Mouse (Mus musculus) limb, embryonic 10.5 days (tissue): ENCODE results near the gene Rnf144a. TPM values are rescaled to one million over a fixed set of nuclear protein-coding genes. Genes with fewer than 3 reads are reported as not detected.

Source experiments
- DNase-seq: peaks from one replicate; pipeline ENCODE4 v3.0.0-alpha.2; 2017; ENCODE audit warnings: low spot score
- H3K27ac ChIP-seq: fragments of 300-500 bp; sonication (generic); 2 replicates; pipeline ENCODE4 v1.5.1; 2016; ENCODE audit warnings: mild to moderate bottlenecking
- H3K27me3 ChIP-seq: fragments of 300-500 bp; sonication (generic); 2 replicates; pipeline ENCODE4 v1.6.1; 2016; ENCODE audit warnings: low read depth, mild to moderate bottlenecking; ENCODE audit not compliant: poor library complexity, severe bottlenecking
- H3K36me3 ChIP-seq: fragments of 300-500 bp; sonication (generic); 2 replicates; pipeline ENCODE4 v1.6.1; 2016; ENCODE audit warnings: mild to moderate bottlenecking, moderate library complexity
- H3K4me1 ChIP-seq: fragments of 300-500 bp; sonication (generic); 2 replicates; pipeline ENCODE4 v1.6.1; 2016
- H3K4me3 ChIP-seq: fragments of 300-500 bp; sonication (generic); 2 replicates; pipeline ENCODE4 v1.5.1; 2016; ENCODE audit warnings: mild to moderate bottlenecking, moderate library complexity
- H3K9me3 ChIP-seq: fragments of 300-500 bp; sonication (generic); replicated peaks from 2 replicates; pipeline ENCODE4 v1.6.1; 2016; ENCODE audit warnings: mild to moderate bottlenecking
- WGBS: fragments of 180-500 bp; shearing (Covaris S2); methylation state at CpG from one replicate; pipeline ENCODE4 v1.1.7; 2016; 5-methylcytosine and 5-hydroxymethylcytosine counted together
- polyA plus RNA-seq: library from polyadenylated mRNA; unstranded; fragments of >200 nt; fragmentation: Nextera tagmentation; extraction: Ambion mirVana; gene quantifications from 2 replicates; pipeline ENCODE4 v1.2.1, GENCODE M21; 2016

The Rnf144a gene
- polyA plus RNA-seq, 1 experiment from 2014 or later, result 54.9 TPM

- Histone ChIP-seq H3K27ac (no peak overlapping the region), H3K36me3 (peaks cover 38% of the 10 kb centered on the region), H3K9me3 (no peaks in the 10 kb centered on the region), H3K4me3 (no peak overlapping the region), H3K27me3 (no peaks in the 10 kb centered on the region), H3K4me1 (no peaks in the 10 kb centered on the region)
- 81% methylated on average over 7 of the region's 7 CpGs for WGBS
- no peak for DNase-seq
These were observed 58.9 kb downstream of the Rnf144a start for GRCm38 (mm10) chr12:26356191-26356590.

DNA sequence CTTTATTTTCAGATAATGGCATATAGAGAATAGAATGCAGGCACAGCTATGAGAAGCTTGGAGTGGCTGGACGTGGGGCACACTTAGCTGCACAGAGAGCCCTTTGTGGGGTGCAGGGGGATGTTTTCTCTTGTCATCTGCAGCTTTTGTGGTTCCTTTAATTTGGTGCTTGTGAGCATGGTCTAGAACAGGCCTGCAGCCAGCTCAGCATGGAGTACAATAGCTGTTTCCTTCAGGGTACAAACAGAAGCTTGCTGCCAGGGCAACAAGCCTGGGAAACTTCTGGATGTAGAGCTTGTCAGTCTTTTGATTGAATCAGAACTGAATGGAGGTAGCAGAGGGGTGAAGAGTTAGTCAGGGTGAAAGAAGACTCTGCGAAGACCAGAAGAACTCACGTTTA is 63.7 kb downstream of the Rnf144a start:
- 87% methylated on average over 3 of the region's 3 CpGs for WGBS
- Histone ChIP-seq H3K4me3 (no peak overlapping the region), H3K36me3 (peaks cover 20% of the 10 kb centered on the region), H3K9me3 (no peaks in the 10 kb centered on the region), H3K27me3 (no peaks in the 10 kb centered on the region), H3K4me1 (no peaks in the 10 kb centered on the region), H3K27ac (no peak overlapping the region)
- no peak for DNase-seq

DNA sequence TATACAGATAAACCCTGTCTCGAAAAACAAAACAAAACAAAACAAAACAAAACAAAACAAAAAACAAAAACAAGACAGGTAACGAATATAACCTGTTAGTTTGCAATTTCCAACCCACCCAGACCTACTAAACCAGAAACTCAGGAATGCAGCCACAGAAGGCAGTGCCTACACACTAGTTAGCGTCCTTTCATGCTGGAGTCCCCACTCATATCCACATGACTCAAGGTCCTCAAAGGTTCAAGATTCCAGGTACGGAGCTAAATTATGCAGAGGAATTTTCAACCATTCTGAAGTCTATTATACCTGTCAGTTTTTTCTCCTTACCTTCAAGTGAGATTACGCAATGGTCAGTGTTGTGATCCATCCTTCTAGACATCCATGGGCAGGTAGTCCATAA is 70.6 kb downstream of the Rnf144a start:
- Histone ChIP-seq H3K4me3 (no peak overlapping the region), H3K9me3 (no peaks in the 10 kb centered on the region), H3K27me3 (no peaks in the 10 kb centered on the region), H3K36me3 (peaks cover 5% of the 10 kb centered on the region), H3K27ac (no peak overlapping the region), H3K4me1 (no peaks in the 10 kb centered on the region)
- no peak for DNase-seq
- 93% methylated on average over 5 of the region's 5 CpGs for WGBS

DNA sequence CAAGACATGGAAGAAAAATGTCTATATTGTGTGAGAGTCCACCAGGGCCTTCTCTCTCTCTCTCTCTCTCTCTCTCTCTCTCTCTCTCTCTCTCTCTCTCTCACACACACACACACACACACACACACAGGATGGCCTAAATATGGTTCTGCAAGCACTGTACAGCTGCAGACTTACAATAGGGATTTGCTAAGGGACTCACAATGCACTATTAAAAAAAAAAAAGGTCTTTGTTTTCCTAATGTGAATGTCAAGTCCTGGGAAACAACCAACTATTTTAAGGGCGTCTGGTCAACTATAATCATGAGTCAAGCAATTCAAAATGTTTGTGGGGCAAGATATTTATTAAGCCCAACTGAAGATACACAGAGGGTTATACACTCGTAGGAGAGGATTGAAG is 71.9 kb downstream of the Rnf144a start:
- no peak overlapping the region for H3K4me3 ChIP-seq
- H3K9me3 ChIP-seq, result no peaks in the 10 kb centered on the region
- peaks cover 18% of the 10 kb centered on the region for H3K36me3 ChIP-seq
- no peaks in the 10 kb centered on the region for H3K4me1 ChIP-seq
- WGBS, result 79% methylated on average over 2 of the region's 2 CpGs
- H3K27ac ChIP-seq, result no peak overlapping the region
- no peaks in the 10 kb centered on the region for H3K27me3 ChIP-seq
- DNase-seq, result no peak

DNA sequence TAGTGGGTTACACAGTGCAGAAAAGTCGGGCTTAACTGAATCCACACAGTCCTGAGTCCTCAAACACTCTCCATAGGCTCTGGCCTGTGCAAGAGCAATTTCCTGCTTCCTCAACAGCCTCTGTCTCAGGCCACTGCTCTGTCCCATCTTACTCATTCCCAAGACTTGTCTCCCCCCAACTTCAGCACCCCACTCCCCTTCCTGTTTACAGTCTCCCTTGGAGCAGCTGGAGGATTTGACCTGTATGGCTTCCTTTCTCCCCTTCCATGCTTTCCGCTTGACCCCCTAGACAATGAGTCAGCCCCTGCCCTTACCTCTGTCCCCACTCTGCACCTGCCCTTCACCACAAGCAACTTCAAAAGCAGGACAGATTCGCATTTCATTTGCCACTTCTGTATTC is 72.4 kb downstream of the Rnf144a start:
- no peak for DNase-seq
- Histone ChIP-seq H3K4me1 (no peaks in the 10 kb centered on the region), H3K4me3 (no peak overlapping the region), H3K27ac (no peak overlapping the region), H3K27me3 (no peaks in the 10 kb centered on the region), H3K9me3 (no peaks in the 10 kb centered on the region), H3K36me3 (peaks cover 22% of the 10 kb centered on the region)
- 84% methylated on average over 3 of the region's 3 CpGs for WGBS

GRCm38 (mm10) chr12:26342086-26342485 is 73.0 kb downstream of the Rnf144a start:
- Histone ChIP-seq H3K36me3 (peaks cover 28% of the 10 kb centered on the region), H3K27ac (no peak overlapping the region), H3K4me3 (no peak overlapping the region), H3K4me1 (no peaks in the 10 kb centered on the region), H3K9me3 (no peaks in the 10 kb centered on the region), H3K27me3 (no peaks in the 10 kb centered on the region)
- DNase-seq, result no peak
- 88% methylated on average over 4 of the region's 4 CpGs for WGBS

- peaks cover 43% of the 10 kb centered on the region for H3K36me3 ChIP-seq
- 93% methylated on average over 4 of the region's 4 CpGs for WGBS
- no peaks in the 10 kb centered on the region for H3K9me3 ChIP-seq
These were observed 74.4 kb downstream of the Rnf144a start for GRCm38 (mm10) chr12:26340621-26341020.

DNA sequence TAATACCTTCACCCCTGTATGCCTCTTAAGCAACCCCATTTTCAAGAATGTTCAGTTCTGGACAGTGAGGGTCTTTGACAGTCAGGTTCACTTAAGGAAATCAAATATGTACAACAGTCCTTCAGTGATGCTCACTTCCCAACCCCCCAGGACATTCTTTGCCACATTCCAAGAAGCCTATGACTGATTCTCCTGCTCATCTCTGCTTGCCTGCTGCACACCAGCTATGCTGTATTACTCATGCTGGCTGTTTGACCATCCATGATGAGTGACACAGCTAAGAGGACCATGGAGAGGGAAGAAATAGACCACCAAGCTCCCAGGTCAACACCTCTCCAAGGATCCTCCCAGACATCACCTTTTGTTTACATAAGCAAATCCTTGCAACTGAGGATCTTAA is 75.2 kb downstream of the Rnf144a start:
- Histone ChIP-seq H3K36me3 (peaks cover 50% of the 10 kb centered on the region), H3K27ac (no peak overlapping the region), H3K9me3 (no peaks in the 10 kb centered on the region), H3K4me3 (no peak overlapping the region), H3K27me3 (no peaks in the 10 kb centered on the region), H3K4me1 (no peaks in the 10 kb centered on the region)
- DNase-seq, result no peak

More at GRCm38 (mm10) chr12:26340621-26341020, 74.4 kb downstream of the Rnf144a start:
- Histone ChIP-seq H3K27me3 (no peaks in the 10 kb centered on the region), H3K4me1 (no peaks in the 10 kb centered on the region), H3K27ac (no peak overlapping the region), H3K4me3 (no peak overlapping the region)
- no peak for DNase-seq

DNA sequence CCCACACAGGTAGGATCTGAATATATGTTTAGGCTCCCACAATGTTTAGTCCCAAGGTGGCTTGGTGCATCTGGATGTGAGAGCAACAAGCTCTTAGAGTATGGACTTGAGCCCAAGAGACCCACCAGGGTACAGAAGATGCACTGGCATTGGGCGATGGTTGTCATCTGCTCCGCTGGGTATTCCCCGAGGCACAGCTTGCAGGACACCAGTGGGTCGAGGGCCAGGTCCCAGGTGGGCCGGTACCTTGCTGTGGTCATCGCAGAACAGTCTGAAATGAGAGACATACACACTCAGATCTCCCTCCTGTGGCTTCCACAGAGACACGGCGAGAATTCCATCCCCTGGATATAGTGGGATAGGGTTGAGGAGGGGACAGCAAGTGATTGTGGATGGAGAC is 75.9 kb downstream of the Rnf144a start:
- H3K36me3 ChIP-seq, result peaks cover 55% of the 10 kb centered on the region
- WGBS, result 97% methylated on average over 8 of the region's 8 CpGs
- H3K9me3 ChIP-seq, result no peaks in the 10 kb centered on the region
- H3K27me3 ChIP-seq, result no peaks in the 10 kb centered on the region
- H3K27ac ChIP-seq, result no peak overlapping the region
- no peak for DNase-seq
- H3K4me3 ChIP-seq, result no peak overlapping the region
- H3K4me1 ChIP-seq, result no peaks in the 10 kb centered on the region

DNA sequence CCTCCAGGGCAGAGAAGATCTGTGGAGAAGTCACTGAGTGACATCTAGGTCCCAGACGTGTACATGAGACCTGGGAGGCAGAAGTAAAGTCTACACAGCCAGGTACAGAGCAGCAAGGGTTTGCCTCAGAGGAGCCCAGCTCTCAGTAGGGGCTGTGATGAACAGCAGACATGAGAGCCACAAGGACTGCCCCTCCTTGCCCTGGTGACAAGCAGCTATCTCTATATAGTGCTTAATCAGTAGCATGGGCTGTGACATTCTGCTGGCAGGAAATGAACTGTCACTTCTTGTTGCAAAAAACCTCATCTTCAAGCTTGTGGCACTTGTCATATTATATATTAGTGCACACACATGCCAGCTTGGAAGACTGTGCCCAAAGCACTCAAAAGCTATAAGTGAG is 81.4 kb downstream of the Rnf144a start:
- DNase-seq, result no peak
- 86% methylated on average over 1 of the region's 1 CpGs for WGBS
- Histone ChIP-seq H3K27ac (no peak overlapping the region), H3K9me3 (no peaks in the 10 kb centered on the region), H3K4me3 (no peak overlapping the region), H3K27me3 (no peaks in the 10 kb centered on the region), H3K36me3 (peaks cover 84% of the 10 kb centered on the region), H3K4me1 (no peaks in the 10 kb centered on the region)

DNA sequence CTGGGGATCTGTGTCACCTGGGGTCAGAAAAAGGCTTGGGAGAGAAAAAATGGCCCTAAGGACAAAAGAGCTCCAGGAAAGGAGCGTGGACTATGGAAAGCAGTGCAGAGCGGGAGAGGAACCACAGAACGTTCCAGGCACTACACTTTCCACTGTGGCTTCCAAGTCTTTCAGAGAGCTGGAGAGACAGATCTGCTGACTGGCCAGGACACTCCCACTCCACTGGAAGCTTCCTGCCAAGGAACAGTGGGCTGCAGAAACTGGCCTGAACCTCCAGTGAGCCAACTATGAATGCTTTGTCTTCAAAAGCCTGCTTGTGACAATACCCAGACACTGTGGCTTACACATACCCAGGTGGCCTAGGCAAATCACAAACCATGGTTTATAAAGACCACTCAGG is 84.0 kb downstream of the Rnf144a start:
- WGBS, result 83% methylated on average over 3 of the region's 3 CpGs
- Histone ChIP-seq H3K4me3 (no peak overlapping the region), H3K27ac (no peak overlapping the region), H3K9me3 (no peaks in the 10 kb centered on the region), H3K4me1 (no peaks in the 10 kb centered on the region), H3K27me3 (no peaks in the 10 kb centered on the region), H3K36me3 (peaks cover 78% of the 10 kb centered on the region)
- no peak for DNase-seq

- Histone ChIP-seq H3K27ac (no peak overlapping the region), H3K4me3 (no peak overlapping the region), H3K4me1 (no peaks in the 10 kb centered on the region), H3K9me3 (no peaks in the 10 kb centered on the region), H3K27me3 (no peaks in the 10 kb centered on the region), H3K36me3 (peaks cover 78% of the 10 kb centered on the region)
- 82% methylated on average over 5 of the region's 5 CpGs for WGBS
- no peak for DNase-seq
These were observed 85.3 kb downstream of the Rnf144a start for GRCm38 (mm10) chr12:26329756-26330155.

DNA sequence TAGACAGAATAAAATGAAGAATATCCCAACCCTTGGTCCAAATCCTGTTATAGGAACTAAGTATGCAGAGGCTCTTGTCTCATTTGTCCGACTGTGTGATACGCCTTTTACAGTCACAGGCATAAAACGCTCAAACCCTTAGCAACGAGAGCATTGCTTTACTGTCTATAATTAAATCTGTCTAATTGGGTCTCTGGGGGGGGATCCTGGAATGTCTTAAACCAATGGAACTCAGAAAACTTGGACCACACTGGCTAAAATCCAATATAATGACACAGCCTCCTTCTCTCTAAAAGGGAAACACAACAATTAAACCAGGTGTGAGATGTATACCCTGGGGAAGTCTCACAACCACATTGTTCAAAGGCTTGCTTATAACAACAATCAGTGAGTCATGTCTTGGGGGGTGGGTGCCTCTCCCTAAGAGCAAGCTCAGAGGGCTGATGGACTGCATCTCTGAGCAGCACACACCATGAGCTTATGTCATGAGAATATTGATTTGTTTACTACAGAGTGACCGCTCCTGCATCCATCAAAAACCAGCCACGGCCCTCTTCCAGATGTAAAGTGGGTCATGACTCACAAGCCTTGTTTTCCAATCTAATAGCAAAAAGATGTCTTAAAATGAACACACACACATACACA is 85.9 kb downstream of the Rnf144a start:
- DNase-seq, result no peak
- Histone ChIP-seq H3K27ac (no peak overlapping the region), H3K36me3 (peaks cover 79% of the 10 kb centered on the region), H3K27me3 (no peaks in the 10 kb centered on the region), H3K4me1 (no peaks in the 10 kb centered on the region), H3K4me3 (no peak overlapping the region), H3K9me3 (no peaks in the 10 kb centered on the region)
- WGBS, result 87% methylated on average over 6 of the region's 6 CpGs

GRCm38 (mm10) chr12:26323783-26324364 is 91.2 kb downstream of the Rnf144a start:
- H3K36me3 ChIP-seq, result peaks cover 90% of the 10 kb centered on the region
- H3K27ac ChIP-seq, result no peak overlapping the region

More at GRCm38 (mm10) chr12:26323783-26324364, 91.2 kb downstream of the Rnf144a start:
- no peak overlapping the region for H3K4me3 ChIP-seq
- DNase-seq, result no peak
- H3K27me3 ChIP-seq, result no peaks in the 10 kb centered on the region
- no peaks in the 10 kb centered on the region for H3K9me3 ChIP-seq
- no peaks in the 10 kb centered on the region for H3K4me1 ChIP-seq
- WGBS, result 94% methylated on average over 5 of the region's 5 CpGs
